Mouse (Mus musculus): ENCODE measurements at regions not wholly inside any gene's neighbourhood (a gene's known extent, or its start where the extent isn't known, plus 50 kb on each side); places are given as distances from the start of the nearest gene placed in this dataset.

GRCm38 (mm10) chr15:51597841-51598240 is 2286.9 kb upstream of the Gm7489 start:
- Histone ChIP-seq H3K4me3 (ENCODE audit: low read length) (no peak overlapping the region), H3K9ac (ENCODE audit: low read depth, low read length) (no peak overlapping the region), H3K36me3 (ENCODE audit: control insufficient read depth, insufficient read depth, low read length) (no peaks in the 10 kb centered on the region), H3K4me2 (replicated peaks; ENCODE audit: low read depth, low read length) (no peak overlapping the region), H3K27me3 (ENCODE audit: control insufficient read depth, insufficient read depth, low read length) (no peaks in the 10 kb centered on the region), H3K4me1 (ENCODE audit: control insufficient read depth, insufficient read depth, low read length) (no peaks in the 10 kb centered on the region), H3K27ac (ENCODE audit: low read depth, low read length) (no peak overlapping the region), H3K9me3 (ENCODE audit: control insufficient read depth, low read length) (no peaks in the 10 kb centered on the region)
- ATAC-seq (ENCODE audit: low FRiP score, low TSS enrichment) = no peak
- 88% methylated on average over 3 of the region's 3 CpGs for WGBS

- H3K4me2 ChIP-seq (replicated peaks; ENCODE audit: low read depth, low read length) = no peak overlapping the region
- no peak overlapping the region for H3K9ac ChIP-seq (ENCODE audit: low read depth, low read length)
- no peak overlapping the region for H3K4me3 ChIP-seq (ENCODE audit: low read length)
- 56% methylated on average over 10 of the region's 10 CpGs for WGBS
- H3K4me1 ChIP-seq (ENCODE audit: control insufficient read depth, insufficient read depth, low read length) = no peaks in the 10 kb centered on the region
- no peak for ATAC-seq (ENCODE audit: low FRiP score, low TSS enrichment)
- H3K27me3 ChIP-seq (ENCODE audit: control insufficient read depth, insufficient read depth, low read length) = no peaks in the 10 kb centered on the region
- no peaks in the 10 kb centered on the region for H3K36me3 ChIP-seq (ENCODE audit: control insufficient read depth, insufficient read depth, low read length)
- H3K27ac ChIP-seq (ENCODE audit: low read depth, low read length) = no peak overlapping the region
- H3K9me3 ChIP-seq (ENCODE audit: control insufficient read depth, low read length) = no peaks in the 10 kb centered on the region
These were observed 2283.4 kb upstream of the Gm7489 start for GRCm38 (mm10) chr15:51601128-51601855.

GRCm38 (mm10) chr15:51621455-51621854 is 2263.3 kb upstream of the Gm7489 start:
- H3K27me3 ChIP-seq (ENCODE audit: control insufficient read depth, insufficient read depth, low read length) = no peaks in the 10 kb centered on the region
- no peak for ATAC-seq (ENCODE audit: low FRiP score, low TSS enrichment)
- no peak overlapping the region for H3K4me3 ChIP-seq (ENCODE audit: low read length)
- 90% methylated on average over 6 of the region's 6 CpGs for WGBS
- no peak overlapping the region for H3K4me2 ChIP-seq (replicated peaks; ENCODE audit: low read depth, low read length)
- H3K27ac ChIP-seq (ENCODE audit: low read depth, low read length) = no peak overlapping the region
- H3K9me3 ChIP-seq (ENCODE audit: control insufficient read depth, low read length) = no peaks in the 10 kb centered on the region
- H3K36me3 ChIP-seq (ENCODE audit: control insufficient read depth, insufficient read depth, low read length) = no peaks in the 10 kb centered on the region
- H3K4me1 ChIP-seq (ENCODE audit: control insufficient read depth, insufficient read depth, low read length) = no peaks in the 10 kb centered on the region
- H3K9ac ChIP-seq (ENCODE audit: low read depth, low read length) = no peak overlapping the region

- no peak for ATAC-seq (ENCODE audit: low FRiP score, low TSS enrichment)
- H3K4me2 ChIP-seq (replicated peaks; ENCODE audit: low read depth, low read length) = no peak overlapping the region
- H3K9me3 ChIP-seq (ENCODE audit: control insufficient read depth, low read length) = no peaks in the 10 kb centered on the region
- no peak overlapping the region for H3K9ac ChIP-seq (ENCODE audit: low read depth, low read length)
- WGBS = 94% methylated on average over 5 of the region's 5 CpGs
- no peak overlapping the region for H3K27ac ChIP-seq (ENCODE audit: low read depth, low read length)
- no peaks in the 10 kb centered on the region for H3K27me3 ChIP-seq (ENCODE audit: control insufficient read depth, insufficient read depth, low read length)
- H3K4me3 ChIP-seq (ENCODE audit: low read length) = no peak overlapping the region
- no peaks in the 10 kb centered on the region for H3K4me1 ChIP-seq (ENCODE audit: control insufficient read depth, insufficient read depth, low read length)
- no peaks in the 10 kb centered on the region for H3K36me3 ChIP-seq (ENCODE audit: control insufficient read depth, insufficient read depth, low read length)
These were observed 2257.2 kb upstream of the Gm7489 start for GRCm38 (mm10) chr15:51627463-51627862.

GRCm38 (mm10) chr15:51628518-51628917 is 2256.2 kb upstream of the Gm7489 start:
- no peaks in the 10 kb centered on the region for H3K27me3 ChIP-seq (ENCODE audit: control insufficient read depth, insufficient read depth, low read length)
- H3K4me3 ChIP-seq (ENCODE audit: low read length) = no peak overlapping the region
- H3K9ac ChIP-seq (ENCODE audit: low read depth, low read length) = no peak overlapping the region
- no peaks in the 10 kb centered on the region for H3K9me3 ChIP-seq (ENCODE audit: control insufficient read depth, low read length)
- H3K4me2 ChIP-seq (replicated peaks; ENCODE audit: low read depth, low read length) = no peak overlapping the region
- H3K36me3 ChIP-seq (ENCODE audit: control insufficient read depth, insufficient read depth, low read length) = no peaks in the 10 kb centered on the region
- ATAC-seq (ENCODE audit: low FRiP score, low TSS enrichment) = peak; percentile 87
- WGBS = 59% methylated on average over 4 of the region's 4 CpGs
- no peaks in the 10 kb centered on the region for H3K4me1 ChIP-seq (ENCODE audit: control insufficient read depth, insufficient read depth, low read length)
- H3K27ac ChIP-seq (ENCODE audit: low read depth, low read length) = no peak overlapping the region

GRCm38 (mm10) chr15:51631881-51632280 is 2252.8 kb upstream of the Gm7489 start:
- WGBS = 75% methylated on average over 10 of the region's 10 CpGs
- H3K4me2 ChIP-seq (replicated peaks; ENCODE audit: low read depth, low read length) = no peak overlapping the region
- no peak for ATAC-seq (ENCODE audit: low FRiP score, low TSS enrichment)

GRCm38 (mm10) chr15:51633068-51633467 is 2251.6 kb upstream of the Gm7489 start:
- Histone ChIP-seq H3K36me3 (ENCODE audit: control insufficient read depth, insufficient read depth, low read length) (no peaks in the 10 kb centered on the region), H3K9me3 (ENCODE audit: control insufficient read depth, low read length) (no peaks in the 10 kb centered on the region), H3K4me2 (replicated peaks; ENCODE audit: low read depth, low read length) (no peak overlapping the region), H3K27me3 (ENCODE audit: control insufficient read depth, insufficient read depth, low read length) (no peaks in the 10 kb centered on the region), H3K4me3 (ENCODE audit: low read length) (no peak overlapping the region), H3K27ac (ENCODE audit: low read depth, low read length) (no peak overlapping the region), H3K4me1 (ENCODE audit: control insufficient read depth, insufficient read depth, low read length) (no peaks in the 10 kb centered on the region), H3K9ac (ENCODE audit: low read depth, low read length) (no peak overlapping the region)
- WGBS = 88% methylated on average over 6 of the region's 6 CpGs
- no peak for ATAC-seq (ENCODE audit: low FRiP score, low TSS enrichment)

More at GRCm38 (mm10) chr15:51631881-51632280, 2252.8 kb upstream of the Gm7489 start:
- Histone ChIP-seq H3K9me3 (ENCODE audit: control insufficient read depth, low read length) (no peaks in the 10 kb centered on the region), H3K4me1 (ENCODE audit: control insufficient read depth, insufficient read depth, low read length) (no peaks in the 10 kb centered on the region), H3K9ac (ENCODE audit: low read depth, low read length) (no peak overlapping the region), H3K27ac (ENCODE audit: low read depth, low read length) (no peak overlapping the region), H3K36me3 (ENCODE audit: control insufficient read depth, insufficient read depth, low read length) (no peaks in the 10 kb centered on the region), H3K4me3 (ENCODE audit: low read length) (no peak overlapping the region), H3K27me3 (ENCODE audit: control insufficient read depth, insufficient read depth, low read length) (no peaks in the 10 kb centered on the region)

GRCm38 (mm10) chr15:51634726-51635125 is 2250.0 kb upstream of the Gm7489 start:
- no peak overlapping the region for H3K9ac ChIP-seq (ENCODE audit: low read depth, low read length)
- H3K27ac ChIP-seq (ENCODE audit: low read depth, low read length) = no peak overlapping the region
- peak; percentile 72; the same call in 1 of the 2 replicates for ATAC-seq (ENCODE audit: low FRiP score, low TSS enrichment)
- H3K27me3 ChIP-seq (ENCODE audit: control insufficient read depth, insufficient read depth, low read length) = no peaks in the 10 kb centered on the region
- peak overlapping the region; percentile 31 for H3K4me2 ChIP-seq (replicated peaks; ENCODE audit: low read depth, low read length)
- H3K36me3 ChIP-seq (ENCODE audit: control insufficient read depth, insufficient read depth, low read length) = no peaks in the 10 kb centered on the region
- WGBS = 48% methylated on average over 7 of the region's 7 CpGs
- H3K9me3 ChIP-seq (ENCODE audit: control insufficient read depth, low read length) = no peaks in the 10 kb centered on the region
- no peaks in the 10 kb centered on the region for H3K4me1 ChIP-seq (ENCODE audit: control insufficient read depth, insufficient read depth, low read length)
- no peak overlapping the region for H3K4me3 ChIP-seq (ENCODE audit: low read length)

GRCm38 (mm10) chr15:51635129-51635920 is 2249.4 kb upstream of the Gm7489 start:
- Histone ChIP-seq H3K4me2 (replicated peaks; ENCODE audit: low read depth, low read length) (peak overlapping the region; percentile 31), H3K36me3 (ENCODE audit: control insufficient read depth, insufficient read depth, low read length) (no peaks in the 10 kb centered on the region), H3K27ac (ENCODE audit: low read depth, low read length) (no peak overlapping the region), H3K27me3 (ENCODE audit: control insufficient read depth, insufficient read depth, low read length) (no peaks in the 10 kb centered on the region), H3K9ac (ENCODE audit: low read depth, low read length) (no peak overlapping the region), H3K4me3 (ENCODE audit: low read length) (no peak overlapping the region), H3K9me3 (ENCODE audit: control insufficient read depth, low read length) (no peaks in the 10 kb centered on the region), H3K4me1 (ENCODE audit: control insufficient read depth, insufficient read depth, low read length) (no peaks in the 10 kb centered on the region)
- no peak for ATAC-seq (ENCODE audit: low FRiP score, low TSS enrichment)
- 43% methylated on average over 21 of the region's 21 CpGs for WGBS

Measured in kidney, embryonic 14.5 days (tissue).